In the genomic region with DNA sequence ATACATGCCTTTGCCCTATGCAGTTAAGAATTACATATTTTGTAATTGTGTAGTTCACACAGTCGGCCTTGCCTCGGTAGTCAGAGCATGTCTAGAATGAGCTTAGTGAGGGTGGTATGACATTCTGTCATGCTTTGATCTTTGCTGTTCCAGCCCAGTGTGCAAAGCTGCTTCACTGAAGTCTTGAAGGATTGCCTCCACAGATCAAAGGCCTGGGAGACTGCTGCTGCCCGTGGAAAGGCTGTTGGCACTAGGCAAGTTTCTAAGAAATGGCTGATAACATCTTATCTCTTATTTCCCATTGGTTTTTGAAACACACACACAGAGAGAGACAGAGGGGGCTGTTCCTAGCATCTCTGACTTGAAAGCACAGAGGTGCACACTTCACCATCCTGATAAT, we compare ENCODE assay signal across 13 mouse cellular contexts.
"Had no signal": no experiment of that assay in that cellular context is flagged by ENCODE, and none has a peak within 500 bp of the region (broad histone marks: within the 10 kb centered on the region; RNA-seq: fewer than 3 reads in every experiment).

No protein-coding gene starts in this region.

- ATAC-seq: lung, postnatal 0 days had no signal

- DNase-seq: kidney, postnatal 4 days; lung, adult 2 months; lung, postnatal 36 days; midbrain, embryonic 14.5 days had no signal

- H3K27me3 ChIP-seq: liver, embryonic 15.5 days; neural tube, embryonic 12.5 days had no signal

- H3K4me2 ChIP-seq: liver, embryonic 11.5 days; liver, embryonic 15.5 days; neural tube, embryonic 12.5 days had no signal

- H3K9ac ChIP-seq: liver, embryonic 15.5 days; neural tube, embryonic 12.5 days had no signal

- H3K36me3 ChIP-seq: liver, embryonic 15.5 days; midbrain, embryonic 10.5 days; neural tube, embryonic 12.5 days had no signal

- H3K4me3 ChIP-seq: layer of hippocampus, adult 2 months; liver, embryonic 15.5 days; midbrain, embryonic 10.5 days; myocyte; neural tube, embryonic 12.5 days had no signal

- H3K4me1 ChIP-seq: liver, embryonic 15.5 days; midbrain, embryonic 10.5 days; neural tube, embryonic 12.5 days had no signal

- H3K9me3 ChIP-seq: liver, embryonic 15.5 days; midbrain, embryonic 10.5 days; neural tube, embryonic 12.5 days had no signal

- H3K27ac ChIP-seq: kidney, postnatal 0 days; layer of hippocampus, adult 2 months; liver, embryonic 15.5 days; midbrain, embryonic 10.5 days; neural tube, embryonic 12.5 days; stomach, postnatal 0 days had no signal
